Mouse (Mus musculus) intestine, postnatal 0 days (tissue): ENCODE measurements around the gene Atxn7l1. TPM values are rescaled to one million over a fixed set of nuclear protein-coding genes. Genes with fewer than 3 reads are reported as not detected.

Source experiments
- ATAC-seq: fragments of 200-750 bp; cut with Nextera tagmentation; 2 replicates; pipeline ENCODE4 v1.8.0; 2017; ENCODE audit warnings: mild to moderate bottlenecking, moderate TSS enrichment, moderate library complexity
- H3K27ac ChIP-seq: fragments of 300-500 bp; sonication (generic); 2 replicates; pipeline ENCODE4 v1.5.1; 2014; ENCODE audit warnings: mild to moderate bottlenecking, low read depth, low read length, moderate library complexity
- H3K27me3 ChIP-seq: fragments of 300-500 bp; sonication (generic); replicated peaks from 2 replicates; pipeline ENCODE4 v1.6.1; 2014; ENCODE audit warnings: low read length, mixed read lengths; ENCODE audit not compliant: control insufficient read depth, insufficient read depth
- H3K36me3 ChIP-seq: fragments of 300-500 bp; sonication (generic); 2 replicates; pipeline ENCODE4 v1.6.1; 2014; ENCODE audit warnings: mild to moderate bottlenecking, moderate library complexity; ENCODE audit not compliant: control insufficient read depth, insufficient read depth
- H3K4me1 ChIP-seq: fragments of 300-500 bp; sonication (generic); replicated peaks from 2 replicates; pipeline ENCODE4 v1.6.1; 2014; ENCODE audit warnings: antibody characterized with exemption, low read length, mixed read lengths; ENCODE audit not compliant: control insufficient read depth, insufficient read depth
- H3K4me2 ChIP-seq: fragments of 300-500 bp; sonication (generic); replicated peaks from 2 replicates; pipeline ENCODE4 v1.6.1; 2014; ENCODE audit warnings: low read depth, mild to moderate bottlenecking, moderate library complexity
- H3K4me3 ChIP-seq: fragments of 300-500 bp; sonication (generic); 2 replicates; pipeline ENCODE4 v1.5.1; 2014; ENCODE audit warnings: low read depth, low read length
- H3K9ac ChIP-seq: fragments of 300-500 bp; sonication (generic); 2 replicates; pipeline ENCODE4 v1.6.1; 2014; ENCODE audit warnings: mild to moderate bottlenecking, low read depth, low read length
- H3K9me3 ChIP-seq: fragments of 300-500 bp; sonication (generic); 2 replicates; pipeline ENCODE4 v1.6.1; 2016; ENCODE audit warnings: mixed run types; ENCODE audit not compliant: control insufficient read depth
- CTCF ChIP-seq: sonication (generic); IDR thresholded peaks from 2 replicates; pipeline ENCODE4 v1.5.1; 2016; ENCODE audit warnings: low read depth, mild to moderate bottlenecking, control low read depth, antibody characterized with exemption, moderate library complexity
- WGBS: fragments of 180-500 bp; shearing (Covaris S2); extraction: QIAGEN DNeasy Blood & Tissue Kit; methylation state at CpG from one replicate; pipeline ENCODE4 v1.1.7; 2014; 5-methylcytosine and 5-hydroxymethylcytosine counted together
- polyA plus RNA-seq: library from polyadenylated mRNA; unstranded; fragments of >200 nt; fragmentation: Nextera tagmentation; extraction: Ambion mirVana; gene quantifications from 2 replicates; pipeline ENCODE4 v1.2.1, GENCODE M21; 2015

Atxn7l1 gene
- polyA plus RNA-seq, 1 experiment from 2014 or later = 8.2 TPM

DNA sequence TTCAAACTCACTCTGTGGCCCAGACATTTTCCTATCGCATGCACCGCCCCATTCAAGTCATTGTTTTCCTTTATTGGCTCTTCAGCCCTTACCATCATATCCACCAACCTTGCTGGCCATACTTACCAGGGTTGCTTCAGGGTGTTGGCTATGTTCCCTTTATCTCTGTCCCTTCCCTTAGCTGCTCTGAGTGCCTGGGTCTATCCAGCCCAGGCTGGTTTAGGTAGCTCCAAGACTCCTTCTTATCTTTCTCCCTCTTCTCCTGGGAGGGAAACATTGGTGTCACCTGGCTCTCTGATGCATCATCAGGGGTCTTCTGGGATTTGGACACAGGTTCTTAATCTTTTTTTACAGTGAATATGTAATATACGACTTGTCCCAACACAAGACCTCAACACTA is 36.6 kb downstream of the Atxn7l1 start:
- 94% methylated on average over 3 of the region's 3 CpGs for WGBS
- Histone ChIP-seq H3K4me2 (no peak overlapping the region), H3K27me3 (no peaks in the 10 kb centered on the region), H3K27ac (no peak overlapping the region), H3K9ac (no peak overlapping the region), H3K4me3 (no peak overlapping the region), H3K4me1 (peaks cover 8% of the 10 kb centered on the region; the same call in 1 of the 2 replicates), H3K36me3 (no peaks in the 10 kb centered on the region), H3K9me3 (no peaks in the 10 kb centered on the region)
- no peak for TF ChIP-seq CTCF
- no peak for ATAC-seq

DNA sequence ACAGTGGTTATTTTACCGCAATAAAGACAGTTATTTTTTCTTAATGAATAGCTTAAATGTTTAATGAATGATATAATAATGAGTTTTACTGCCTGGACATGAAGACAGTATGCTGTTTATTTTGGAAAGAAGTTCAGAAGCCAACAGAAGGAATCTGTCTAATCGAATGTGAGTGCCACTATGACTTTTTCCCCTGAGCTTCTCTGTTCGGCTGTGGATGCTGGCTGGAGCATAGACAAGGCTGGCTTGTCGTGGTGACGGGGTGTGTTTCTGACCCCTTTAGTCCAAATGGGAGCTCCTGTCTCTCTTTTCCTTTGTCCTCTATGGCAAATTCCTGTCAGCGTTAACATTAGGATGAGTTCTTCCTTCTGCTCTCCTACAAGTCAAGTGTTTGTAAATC is 37.6 kb downstream of the Atxn7l1 start:
- Histone ChIP-seq H3K9me3 (no peaks in the 10 kb centered on the region), H3K36me3 (no peaks in the 10 kb centered on the region), H3K4me3 (no peak overlapping the region), H3K9ac (no peak overlapping the region), H3K4me1 (peaks cover 8% of the 10 kb centered on the region; the same call in 1 of the 2 replicates), H3K27ac (no peak overlapping the region), H3K27me3 (no peaks in the 10 kb centered on the region), H3K4me2 (no peak overlapping the region)
- TF ChIP-seq CTCF = no peak
- no peak for ATAC-seq
- WGBS = 66% methylated on average over 6 of the region's 6 CpGs

DNA sequence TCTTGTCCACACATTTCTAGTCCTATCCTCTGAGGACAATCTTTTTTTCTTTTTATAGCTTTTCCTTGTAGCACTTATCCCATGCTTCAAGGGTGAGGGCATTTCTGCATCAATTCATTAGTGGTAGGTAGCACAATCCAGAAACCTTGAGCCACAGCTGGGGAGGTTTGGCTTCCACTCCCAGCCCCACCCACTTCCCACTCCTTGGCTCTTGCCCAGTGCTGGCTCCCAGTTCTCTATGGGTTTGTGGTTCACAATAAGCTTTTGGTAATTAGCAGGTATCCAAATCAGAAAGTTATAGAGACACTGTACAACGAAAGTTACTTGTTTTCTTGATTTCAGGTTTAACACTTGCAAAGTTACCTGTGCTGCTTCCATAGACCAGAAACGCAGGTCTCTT is 38.8 kb downstream of the Atxn7l1 start:
- 95% methylated on average over 2 of the region's 2 CpGs for WGBS
- Histone ChIP-seq H3K27me3 (no peaks in the 10 kb centered on the region), H3K9ac (no peak overlapping the region), H3K4me1 (peaks cover 8% of the 10 kb centered on the region; the same call in 1 of the 2 replicates), H3K4me3 (no peak overlapping the region), H3K9me3 (no peaks in the 10 kb centered on the region), H3K27ac (no peak overlapping the region), H3K36me3 (no peaks in the 10 kb centered on the region), H3K4me2 (no peak overlapping the region)
- ATAC-seq = no peak
- no peak for TF ChIP-seq CTCF

DNA sequence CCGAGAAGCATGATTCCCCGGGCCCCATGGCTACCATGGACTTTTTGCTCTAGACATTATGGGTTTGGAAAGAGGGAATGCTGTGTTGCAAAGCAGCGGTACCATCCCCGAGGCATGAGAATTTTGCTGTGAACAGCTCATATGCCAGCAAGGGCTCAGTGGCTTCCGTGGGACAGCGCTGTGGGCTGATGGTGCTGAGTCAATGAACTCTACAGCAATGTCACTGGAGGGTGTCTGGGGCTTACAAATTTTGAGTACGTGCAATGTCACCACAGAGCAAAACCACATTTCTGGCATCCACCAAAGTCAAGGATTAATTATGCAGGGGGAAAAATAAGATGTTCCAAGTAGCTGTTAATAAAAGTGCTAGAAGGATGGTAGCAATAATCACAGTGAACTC is 42.6 kb downstream of the Atxn7l1 start:
- Histone ChIP-seq H3K4me3 (no peak overlapping the region), H3K4me1 (peaks cover 9% of the 10 kb centered on the region), H3K36me3 (no peaks in the 10 kb centered on the region), H3K27ac (no peak overlapping the region), H3K9me3 (no peaks in the 10 kb centered on the region), H3K27me3 (no peaks in the 10 kb centered on the region), H3K9ac (no peak overlapping the region), H3K4me2 (no peak overlapping the region)
- TF ChIP-seq CTCF = no peak
- no peak for ATAC-seq
- 90% methylated on average over 7 of the region's 7 CpGs for WGBS

DNA sequence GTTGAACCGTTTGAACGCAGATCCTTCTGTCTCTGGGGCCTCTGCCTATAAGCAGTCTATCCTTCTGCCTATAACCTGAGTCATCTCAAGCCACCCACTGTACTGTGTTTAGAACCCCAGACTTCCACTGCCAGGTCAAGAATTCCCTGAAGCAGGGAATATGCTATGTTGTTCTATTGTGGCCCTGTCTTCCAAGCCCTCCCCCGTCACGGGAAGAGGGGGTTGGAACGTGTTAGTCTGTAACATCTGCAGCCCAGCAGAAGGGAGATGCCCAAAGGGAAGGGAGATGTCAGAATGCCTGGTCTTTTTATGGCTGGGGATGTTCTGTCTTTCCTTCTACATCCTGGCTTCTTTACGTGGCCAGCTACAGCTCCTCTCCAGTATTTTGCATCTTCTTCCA is 43.1 kb downstream of the Atxn7l1 start:
- Histone ChIP-seq H3K27me3 (no peaks in the 10 kb centered on the region), H3K36me3 (no peaks in the 10 kb centered on the region), H3K4me2 (no peak overlapping the region), H3K4me1 (peaks cover 9% of the 10 kb centered on the region), H3K27ac (no peak overlapping the region), H3K9ac (no peak overlapping the region), H3K4me3 (no peak overlapping the region), H3K9me3 (no peaks in the 10 kb centered on the region)
- 83% methylated on average over 6 of the region's 6 CpGs for WGBS
- no peak for TF ChIP-seq CTCF
- ATAC-seq = no peak

DNA sequence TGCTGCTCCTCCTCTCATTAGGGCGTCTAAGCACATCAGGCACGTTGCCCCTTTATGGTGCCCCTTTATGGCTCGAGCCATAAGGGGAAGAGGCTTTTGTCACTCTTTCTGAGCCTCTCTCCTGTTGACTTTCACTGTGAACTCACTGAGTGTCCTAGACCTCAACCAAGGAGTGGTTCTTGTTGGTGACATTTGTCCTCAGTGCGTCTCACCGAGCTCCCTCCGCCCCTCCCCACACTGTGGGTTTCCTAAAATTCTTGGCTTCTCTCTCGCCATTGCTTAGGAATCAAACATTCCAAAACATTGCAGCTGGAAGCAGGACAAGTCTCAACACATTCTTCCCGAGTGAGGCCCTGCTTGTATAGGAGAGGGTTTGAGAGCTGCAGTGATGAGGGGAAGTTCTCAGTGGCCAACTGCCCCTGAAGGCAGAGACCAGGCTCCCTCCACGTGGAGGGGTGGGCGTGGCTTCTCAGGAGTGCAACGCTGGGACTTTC is 46.0 kb downstream of the Atxn7l1 start:
- peak; percentile 69 for ATAC-seq
- Histone ChIP-seq H3K9me3 (no peaks in the 10 kb centered on the region), H3K27ac (no peak overlapping the region), H3K27me3 (no peaks in the 10 kb centered on the region), H3K4me1 (peaks cover 9% of the 10 kb centered on the region), H3K36me3 (no peaks in the 10 kb centered on the region), H3K4me3 (no peak overlapping the region), H3K4me2 (peak overlapping the region; percentile 27; the same call in 1 of the 2 replicates), H3K9ac (no peak overlapping the region)
- TF ChIP-seq CTCF = no peak
- WGBS = 24% methylated on average over 11 of the region's 11 CpGs

DNA sequence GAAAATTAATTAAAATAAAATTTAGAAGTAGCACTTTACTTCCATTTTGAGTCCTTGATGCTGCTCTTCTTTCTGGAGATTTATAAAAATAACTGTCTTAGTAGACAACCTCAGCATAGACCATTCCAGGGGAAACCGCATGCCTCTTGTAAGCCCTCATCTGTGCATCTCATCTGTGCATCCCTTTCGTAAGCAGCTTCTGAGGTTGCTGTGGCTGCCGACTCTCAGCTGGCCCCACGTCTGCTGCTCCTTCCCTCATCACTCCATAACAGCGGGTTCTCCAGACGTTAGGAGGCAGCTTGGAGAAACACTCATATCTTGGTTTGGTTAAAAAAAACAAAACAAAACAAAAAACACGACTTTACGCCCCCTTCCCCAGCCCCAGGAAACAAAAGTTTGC is 47.7 kb downstream of the Atxn7l1 start:
- ATAC-seq = no peak
- H3K9ac ChIP-seq = no peak overlapping the region

More for the DNA sequence above, 47.7 kb downstream of the Atxn7l1 start:
- H3K9me3 ChIP-seq = no peaks in the 10 kb centered on the region
- no peaks in the 10 kb centered on the region for H3K36me3 ChIP-seq
- H3K4me1 ChIP-seq = peaks cover 9% of the 10 kb centered on the region
- no peak overlapping the region for H3K27ac ChIP-seq
- H3K4me2 ChIP-seq = no peak overlapping the region
- TF ChIP-seq CTCF = no peak
- H3K4me3 ChIP-seq = no peak overlapping the region
- 70% methylated on average over 8 of the region's 8 CpGs for WGBS
- H3K27me3 ChIP-seq = no peaks in the 10 kb centered on the region
